Mouse (Mus musculus): ENCODE measurements at regions not wholly inside any gene's neighbourhood (a gene's known extent, or its start where the extent isn't known, plus 50 kb on each side); places are given as distances from the start of the nearest gene placed in this dataset.

DNA sequence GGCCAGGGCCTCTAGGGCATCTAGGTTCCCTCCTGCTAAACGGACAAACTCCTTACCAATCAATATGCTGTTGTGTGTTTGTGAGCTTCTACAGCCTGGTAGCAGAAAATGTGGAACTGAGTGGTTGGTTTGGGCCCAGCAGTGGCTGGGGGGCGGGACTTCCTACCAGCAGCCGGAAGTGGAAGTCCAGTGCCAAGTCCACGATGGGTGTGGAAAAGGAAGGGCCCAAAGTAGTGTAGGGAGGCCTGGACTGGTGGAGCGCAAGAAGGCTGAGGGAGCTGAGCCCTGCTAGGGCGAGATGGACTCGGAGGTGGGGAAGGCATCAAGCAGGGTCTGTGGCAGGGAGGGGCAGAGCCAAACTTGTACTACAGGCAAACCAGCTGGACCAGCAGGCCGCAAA, 150.6 kb upstream of the Ufl1 start:
- Histone ChIP-seq H3K4me1 (no peaks in the 10 kb centered on the region), H3K4me2 (no peak overlapping the region), H3K9me3 (no peaks in the 10 kb centered on the region), H3K4me3 (no peak overlapping the region), H3K27me3 (no peaks in the 10 kb centered on the region), H3K27ac (no peak overlapping the region), H3K36me3 (no peaks in the 10 kb centered on the region), H3K9ac (no peak overlapping the region)
- peak; percentile 37; the same call in 1 of the 2 replicates for ATAC-seq (ENCODE audit: insufficient number of reproducible peaks, insufficient read depth, low FRiP score, low TSS enrichment, low read depth)
- WGBS: 76% methylated on average over 8 of the region's 8 CpGs

GRCm38 (mm10) chr4:25416330-25416729, 134.7 kb upstream of the Ufl1 start:
- H3K4me3 ChIP-seq: no peak overlapping the region
- no peak overlapping the region for H3K27ac ChIP-seq
- H3K9me3 ChIP-seq: no peaks in the 10 kb centered on the region
- no peak for ATAC-seq (ENCODE audit: insufficient number of reproducible peaks, insufficient read depth, low FRiP score, low TSS enrichment, low read depth)
- H3K36me3 ChIP-seq: no peaks in the 10 kb centered on the region
- H3K9ac ChIP-seq: no peak overlapping the region
- no peaks in the 10 kb centered on the region for H3K27me3 ChIP-seq
- WGBS: 76% methylated on average over 2 of the region's 2 CpGs
- H3K4me2 ChIP-seq: no peak overlapping the region
- no peaks in the 10 kb centered on the region for H3K4me1 ChIP-seq

DNA sequence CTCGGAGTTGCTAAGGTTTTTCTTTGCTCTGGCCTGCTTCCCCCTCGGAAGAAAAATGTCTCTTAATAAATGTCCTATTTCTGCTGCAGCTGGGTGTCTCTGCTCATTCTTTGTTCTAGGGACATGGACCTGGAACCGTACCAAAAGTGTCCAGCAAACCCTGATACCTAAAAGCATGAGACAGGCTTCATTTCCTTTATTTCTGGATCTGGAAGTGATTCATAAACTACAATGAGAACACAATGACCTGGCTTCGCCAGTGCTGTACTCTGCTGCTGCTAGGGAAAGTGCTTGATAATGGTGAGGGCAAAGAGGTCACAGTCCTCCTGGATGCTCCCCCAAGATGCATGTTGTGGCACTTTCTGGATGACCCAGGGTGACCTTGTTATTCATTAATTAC, 128.8 kb upstream of the Ufl1 start:
- Histone ChIP-seq H3K27me3 (no peaks in the 10 kb centered on the region), H3K4me1 (peaks cover 20% of the 10 kb centered on the region), H3K4me2 (no peak overlapping the region), H3K9ac (no peak overlapping the region), H3K9me3 (no peaks in the 10 kb centered on the region), H3K4me3 (no peak overlapping the region), H3K27ac (peak overlapping the region; percentile 66), H3K36me3 (no peaks in the 10 kb centered on the region)
- ATAC-seq (ENCODE audit: insufficient number of reproducible peaks, insufficient read depth, low FRiP score, low TSS enrichment, low read depth): no peak
- WGBS: 37% methylated on average over 4 of the region's 4 CpGs

DNA sequence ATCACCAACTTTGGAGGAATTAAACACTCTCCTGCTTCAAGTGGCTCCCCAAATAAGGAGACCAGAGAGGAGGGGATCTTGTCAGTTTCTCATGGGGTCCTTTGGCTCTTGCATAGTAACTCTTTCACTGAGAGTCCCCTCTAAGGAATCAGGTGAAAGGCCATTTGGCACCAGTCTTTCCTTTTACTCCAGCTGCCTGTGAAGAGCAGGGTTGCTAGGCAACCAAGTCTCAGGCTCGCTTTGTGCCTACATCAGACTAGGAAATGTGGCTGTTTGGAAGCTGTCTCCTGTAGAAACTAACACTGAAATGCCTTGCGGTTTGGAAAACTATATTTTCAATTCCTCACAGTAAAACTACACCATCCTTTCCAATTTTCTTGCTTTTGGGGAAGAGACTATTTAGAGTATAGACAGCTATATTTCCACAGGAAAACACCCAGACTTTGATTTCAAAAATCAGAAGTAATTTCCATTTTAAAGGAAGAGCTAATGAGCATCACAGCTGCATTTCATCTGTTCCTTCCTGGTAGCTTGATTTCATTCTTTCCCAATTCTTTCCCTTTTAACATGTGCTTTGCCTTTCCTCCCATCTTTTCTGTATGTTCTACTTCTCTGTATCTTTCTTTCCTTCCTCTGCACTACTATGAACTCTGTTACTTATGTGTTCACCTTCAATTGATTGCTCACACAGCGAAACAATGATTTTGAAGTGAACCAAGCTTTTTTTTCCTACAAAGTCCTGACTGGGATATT, 127.3 kb upstream of the Ufl1 start:
- H3K4me2 ChIP-seq: 0 out of 2 replicates have a peak overlapping the region, but pooled peaks have one; percentile 18
- ATAC-seq (ENCODE audit: insufficient number of reproducible peaks, insufficient read depth, low FRiP score, low TSS enrichment, low read depth): peak; percentile 84
- no peaks in the 10 kb centered on the region for H3K36me3 ChIP-seq
- peak overlapping the region; percentile 52 for H3K27ac ChIP-seq
- 7% methylated on average over 3 of the region's 3 CpGs for WGBS
- no peak overlapping the region for H3K4me3 ChIP-seq
- no peak overlapping the region for H3K9ac ChIP-seq
- H3K27me3 ChIP-seq: no peaks in the 10 kb centered on the region
- H3K9me3 ChIP-seq: no peaks in the 10 kb centered on the region
- peaks cover 20% of the 10 kb centered on the region for H3K4me1 ChIP-seq

GRCm38 (mm10) chr4:25407842-25408241, 126.2 kb upstream of the Ufl1 start:
- no peak overlapping the region for H3K27ac ChIP-seq
- no peak for ATAC-seq (ENCODE audit: insufficient number of reproducible peaks, insufficient read depth, low FRiP score, low TSS enrichment, low read depth)

GRCm38 (mm10) chr4:25389542-25389941, 107.9 kb upstream of the Ufl1 start:
- no peak for ATAC-seq (ENCODE audit: insufficient number of reproducible peaks, insufficient read depth, low FRiP score, low TSS enrichment, low read depth)

More at GRCm38 (mm10) chr4:25407842-25408241, 126.2 kb upstream of the Ufl1 start:
- Histone ChIP-seq H3K9me3 (no peaks in the 10 kb centered on the region), H3K4me3 (no peak overlapping the region), H3K4me2 (no peak overlapping the region), H3K4me1 (peaks cover 20% of the 10 kb centered on the region), H3K9ac (no peak overlapping the region), H3K36me3 (no peaks in the 10 kb centered on the region), H3K27me3 (no peaks in the 10 kb centered on the region)
- WGBS: 59% methylated on average over 4 of the region's 4 CpGs

DNA sequence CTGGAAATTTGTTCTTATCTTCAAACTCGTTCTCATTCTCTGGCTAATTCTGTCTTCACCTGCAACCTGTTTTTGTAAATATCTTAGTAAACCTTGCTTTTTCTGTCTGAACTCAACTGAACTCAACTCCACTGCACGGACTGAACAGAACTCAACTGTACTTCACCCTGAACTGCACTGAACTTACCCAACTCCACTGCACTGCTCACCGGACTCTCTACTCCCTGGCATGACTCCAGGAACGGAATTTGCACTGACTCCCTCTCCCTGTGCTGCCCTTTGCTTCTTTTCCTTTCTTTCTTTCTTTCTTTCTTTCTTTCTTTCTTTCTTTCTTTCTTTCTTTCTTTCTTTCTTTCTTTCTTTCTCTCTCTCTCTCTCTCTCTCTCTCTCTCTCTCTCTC, 90.4 kb upstream of the Ufl1 start:
- Histone ChIP-seq H3K27ac (no peak overlapping the region), H3K9ac (no peak overlapping the region), H3K36me3 (no peaks in the 10 kb centered on the region), H3K27me3 (no peaks in the 10 kb centered on the region), H3K4me3 (no peak overlapping the region), H3K4me2 (no peak overlapping the region), H3K4me1 (no peaks in the 10 kb centered on the region), H3K9me3 (no peaks in the 10 kb centered on the region)
- 77% methylated on average over 4 of the region's 4 CpGs for WGBS
- ATAC-seq (ENCODE audit: insufficient number of reproducible peaks, insufficient read depth, low FRiP score, low TSS enrichment, low read depth): no peak

More at GRCm38 (mm10) chr4:25389542-25389941, 107.9 kb upstream of the Ufl1 start:
- no peak overlapping the region for H3K4me2 ChIP-seq
- WGBS: 65% methylated on average over 5 of the region's 5 CpGs
- no peaks in the 10 kb centered on the region for H3K4me1 ChIP-seq
- no peaks in the 10 kb centered on the region for H3K27me3 ChIP-seq
- no peaks in the 10 kb centered on the region for H3K36me3 ChIP-seq
- H3K4me3 ChIP-seq: no peak overlapping the region
- no peaks in the 10 kb centered on the region for H3K9me3 ChIP-seq
- no peak overlapping the region for H3K27ac ChIP-seq
- no peak overlapping the region for H3K9ac ChIP-seq

DNA sequence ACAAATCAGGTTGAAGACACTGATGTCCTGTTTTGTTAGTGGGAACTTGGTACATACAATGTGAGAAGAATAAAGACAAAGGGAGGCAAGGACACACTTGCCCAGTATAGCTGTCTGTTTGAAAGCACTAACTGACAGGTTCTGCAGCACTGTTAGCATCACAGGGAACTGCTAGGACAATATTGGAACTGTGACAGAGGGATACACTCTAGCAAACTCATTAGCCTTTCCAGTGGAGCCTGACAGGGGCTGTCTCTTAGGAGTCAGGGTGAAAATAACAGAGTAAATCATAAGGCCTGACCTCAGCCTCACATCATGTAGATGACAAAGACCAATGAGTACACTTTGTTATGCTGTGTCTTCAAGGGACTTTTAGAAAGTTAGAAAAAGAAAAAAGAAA, 82.8 kb upstream of the Ufl1 start:
- no peak overlapping the region for H3K4me3 ChIP-seq
- no peak overlapping the region for H3K27ac ChIP-seq
- H3K4me2 ChIP-seq: no peak overlapping the region
- H3K27me3 ChIP-seq: no peaks in the 10 kb centered on the region
- ATAC-seq (ENCODE audit: insufficient number of reproducible peaks, insufficient read depth, low FRiP score, low TSS enrichment, low read depth): no peak
- no peaks in the 10 kb centered on the region for H3K4me1 ChIP-seq
- H3K9me3 ChIP-seq: no peaks in the 10 kb centered on the region
- H3K9ac ChIP-seq: no peak overlapping the region
- H3K36me3 ChIP-seq: no peaks in the 10 kb centered on the region

DNA sequence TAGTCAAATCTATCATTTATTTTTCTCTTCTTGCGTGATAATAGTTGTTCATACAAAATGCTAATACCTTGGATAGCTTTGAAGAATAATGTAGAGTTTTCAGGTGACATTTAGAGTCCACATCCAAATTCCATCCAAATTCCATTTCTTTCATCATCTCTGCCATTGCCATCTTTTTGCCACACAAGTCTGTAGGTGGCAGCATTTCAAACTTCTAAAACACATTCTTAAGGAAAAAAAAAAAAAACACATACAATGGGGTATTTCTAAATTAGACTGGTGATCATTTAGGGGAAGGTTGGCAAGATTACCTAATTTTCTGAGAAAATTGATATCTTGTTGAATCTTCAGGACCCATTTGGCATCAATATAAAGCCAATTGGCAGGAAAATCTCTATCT, 56.0 kb upstream of the Ufl1 start:
- H3K36me3 ChIP-seq: no peaks in the 10 kb centered on the region
- no peak overlapping the region for H3K4me2 ChIP-seq
- ATAC-seq (ENCODE audit: insufficient number of reproducible peaks, insufficient read depth, low FRiP score, low TSS enrichment, low read depth): no peak
- H3K27me3 ChIP-seq: no peaks in the 10 kb centered on the region
- H3K4me1 ChIP-seq: no peaks in the 10 kb centered on the region
- H3K4me3 ChIP-seq: no peak overlapping the region
- no peak overlapping the region for H3K9ac ChIP-seq
- WGBS: 86% methylated on average over 1 of the region's 1 CpGs
- no peak overlapping the region for H3K27ac ChIP-seq
- H3K9me3 ChIP-seq: no peaks in the 10 kb centered on the region
